Mouse (Mus musculus) forebrain, embryonic 10.5 days (tissue): ENCODE data around the gene Tex14. TPM values are rescaled to one million over a fixed set of nuclear protein-coding genes. Genes with fewer than 3 reads are reported as not detected.
"Not testable (repeated sequence)": the region's sequence is repeated elsewhere in the genome, so short reads cannot be mapped to it uniquely, and the experiment has no call there.

ENCODE experiments used
- DNase-seq: peaks from one replicate; pipeline ENCODE4 v3.0.0-alpha.2; 2017; ENCODE audit warnings: low spot score; ENCODE audit errors: extremely low spot score
- H3K27ac ChIP-seq: fragments of 300-500 bp; sonication (generic); 2 replicates; pipeline ENCODE4 v1.5.1; 2016; ENCODE audit warnings: mild to moderate bottlenecking
- H3K27me3 ChIP-seq: fragments of 300-500 bp; sonication (generic); 2 replicates; pipeline ENCODE4 v1.6.1; 2016; ENCODE audit warnings: mild to moderate bottlenecking; ENCODE audit not compliant: poor library complexity, severe bottlenecking
- H3K36me3 ChIP-seq: fragments of 300-500 bp; sonication (generic); replicated peaks from 2 replicates; pipeline ENCODE4 v1.6.1; 2016; ENCODE audit warnings: mild to moderate bottlenecking, moderate library complexity
- H3K4me1 ChIP-seq: fragments of 300-500 bp; sonication (generic); 2 replicates; pipeline ENCODE4 v1.6.1; 2016
- H3K4me3 ChIP-seq: fragments of 300-500 bp; sonication (generic); 2 replicates; pipeline ENCODE4 v1.5.1; 2016; ENCODE audit warnings: mild to moderate bottlenecking, moderate library complexity
- H3K9me3 ChIP-seq: fragments of 300-500 bp; sonication (generic); 2 replicates; pipeline ENCODE4 v1.6.1; 2016; ENCODE audit warnings: mild to moderate bottlenecking, moderate library complexity
- WGBS: fragments of 180-500 bp; shearing (Covaris S2); methylation state at CpG from one replicate; pipeline ENCODE4 v1.1.7; 2016; 5-methylcytosine and 5-hydroxymethylcytosine counted together
- polyA plus RNA-seq: library from polyadenylated mRNA; unstranded; fragments of >200 nt; fragmentation: Nextera tagmentation; extraction: Ambion mirVana; gene quantifications from 2 replicates; pipeline ENCODE4 v1.2.1, GENCODE M21; 2016

Tex14 gene
- polyA plus RNA-seq, 1 experiment from 2014 or later: not detected

GRCm38 (mm10) chr11:87471699-87471997, 66.8 kb downstream of the Tex14 start:
- DNase-seq: not testable (repeated sequence)
- 0% methylated on average over 2 of the region's 3 CpGs for WGBS

GRCm38 (mm10) chr11:87472058-87472457, 67.2 kb downstream of the Tex14 start:
- not testable (repeated sequence) for DNase-seq, H3K36me3 ChIP-seq, H3K4me3 ChIP-seq, H3K9me3 ChIP-seq, H3K27ac ChIP-seq
- Histone ChIP-seq H3K4me1 (peaks cover 19% of the 10 kb centered on the region), H3K27me3 (peaks cover 24% of the 10 kb centered on the region)
- WGBS: 41% methylated on average over 4 of the region's 4 CpGs

More at GRCm38 (mm10) chr11:87471699-87471997, 66.8 kb downstream of the Tex14 start:
- H3K4me1 ChIP-seq: peaks cover 19% of the 10 kb centered on the region
- not testable (repeated sequence) for H3K36me3 ChIP-seq, H3K27ac ChIP-seq, H3K9me3 ChIP-seq, H3K4me3 ChIP-seq
- H3K27me3 ChIP-seq: peaks cover 24% of the 10 kb centered on the region

- H3K4me3 ChIP-seq, DNase-seq, H3K27ac ChIP-seq, H3K36me3 ChIP-seq, H3K27me3 ChIP-seq, H3K9me3 ChIP-seq, H3K4me1 ChIP-seq: not testable (repeated sequence)
- 65% methylated on average over 2 of the region's 2 CpGs for WGBS
Observed at GRCm38 (mm10) chr11:87479172-87479571, 74.3 kb downstream of the Tex14 start.

GRCm38 (mm10) chr11:87483796-87484326, 79.0 kb downstream of the Tex14 start:
- no peak for DNase-seq
- Histone ChIP-seq H3K9me3 (no peaks in the 10 kb centered on the region), H3K27ac (no peak overlapping the region), H3K36me3 (no peaks in the 10 kb centered on the region), H3K27me3 (no peaks in the 10 kb centered on the region), H3K4me1 (peaks cover 4% of the 10 kb centered on the region; the same call in 1 of the 2 replicates), H3K4me3 (no peak overlapping the region)
- WGBS: 75% methylated on average over 3 of the region's 3 CpGs

GRCm38 (mm10) chr11:87488948-87489347, 84.1 kb downstream of the Tex14 start:
- no peak for DNase-seq
- Histone ChIP-seq H3K4me3 (no peak overlapping the region), H3K27me3 (no peaks in the 10 kb centered on the region), H3K4me1 (peaks cover 4% of the 10 kb centered on the region; the same call in 1 of the 2 replicates), H3K27ac (no peak overlapping the region), H3K36me3 (no peaks in the 10 kb centered on the region), H3K9me3 (no peaks in the 10 kb centered on the region)
- WGBS: 88% methylated on average over 3 of the region's 3 CpGs

- Histone ChIP-seq H3K4me1 (no peaks in the 10 kb centered on the region), H3K27me3 (no peaks in the 10 kb centered on the region), H3K4me3 (no peak overlapping the region), H3K36me3 (no peaks in the 10 kb centered on the region), H3K9me3 (no peaks in the 10 kb centered on the region), H3K27ac (no peak overlapping the region)
- WGBS: 70% methylated on average over 5 of the region's 5 CpGs
- no peak for DNase-seq
Observed at GRCm38 (mm10) chr11:87504690-87505214, 99.9 kb downstream of the Tex14 start.

- DNase-seq: no peak
- Histone ChIP-seq H3K4me3 (no peak overlapping the region), H3K27me3 (no peaks in the 10 kb centered on the region), H3K9me3 (no peaks in the 10 kb centered on the region), H3K4me1 (no peaks in the 10 kb centered on the region), H3K36me3 (no peaks in the 10 kb centered on the region), H3K27ac (no peak overlapping the region)
- 82% methylated on average over 3 of the region's 3 CpGs for WGBS
Observed at GRCm38 (mm10) chr11:87506502-87506901, 101.6 kb downstream of the Tex14 start.

GRCm38 (mm10) chr11:87507043-87507442, 102.2 kb downstream of the Tex14 start:
- no peak for DNase-seq
- Histone ChIP-seq H3K4me1 (no peaks in the 10 kb centered on the region), H3K36me3 (no peaks in the 10 kb centered on the region), H3K27ac (no peak overlapping the region), H3K27me3 (no peaks in the 10 kb centered on the region), H3K9me3 (no peaks in the 10 kb centered on the region), H3K4me3 (no peak overlapping the region)

- 14% methylated on average over 2 of the region's 2 CpGs for WGBS
- Histone ChIP-seq H3K27me3 (no peaks in the 10 kb centered on the region), H3K4me3 (no peak overlapping the region), H3K9me3 (no peaks in the 10 kb centered on the region), H3K4me1 (peaks cover 14% of the 10 kb centered on the region), H3K27ac (no peak overlapping the region), H3K36me3 (no peaks in the 10 kb centered on the region)
- DNase-seq: no peak
Observed at GRCm38 (mm10) chr11:87519260-87519659, 114.4 kb downstream of the Tex14 start.

GRCm38 (mm10) chr11:87523466-87523865, 118.6 kb downstream of the Tex14 start:
- H3K9me3 ChIP-seq: no peaks in the 10 kb centered on the region
- WGBS: 66% methylated on average over 5 of the region's 5 CpGs
- no peaks in the 10 kb centered on the region for H3K27me3 ChIP-seq
- peaks cover 20% of the 10 kb centered on the region for H3K4me1 ChIP-seq
- no peak for DNase-seq
- H3K4me3 ChIP-seq: no peak overlapping the region
- no peaks in the 10 kb centered on the region for H3K36me3 ChIP-seq
- H3K27ac ChIP-seq: no peak overlapping the region

GRCm38 (mm10) chr11:87523967-87524366, 119.1 kb downstream of the Tex14 start:
- Histone ChIP-seq H3K27ac (no peak overlapping the region), H3K9me3 (no peaks in the 10 kb centered on the region), H3K4me3 (no peak overlapping the region), H3K4me1 (peaks cover 20% of the 10 kb centered on the region), H3K27me3 (no peaks in the 10 kb centered on the region), H3K36me3 (no peaks in the 10 kb centered on the region)
- no peak for DNase-seq

- Histone ChIP-seq H3K36me3 (no peaks in the 10 kb centered on the region), H3K9me3 (no peaks in the 10 kb centered on the region), H3K4me3 (no peak overlapping the region), H3K27me3 (no peaks in the 10 kb centered on the region), H3K4me1 (peaks cover 20% of the 10 kb centered on the region), H3K27ac (0 out of 2 replicates have a peak overlapping the region, but pooled peaks have one; percentile 25)
- no peak for DNase-seq
Observed at GRCm38 (mm10) chr11:87524780-87525179, 119.9 kb downstream of the Tex14 start.

GRCm38 (mm10) chr11:87527364-87527763, 122.5 kb downstream of the Tex14 start:
- 83% methylated on average over 3 of the region's 3 CpGs for WGBS
- no peak for DNase-seq
- no peak overlapping the region for H3K4me3 ChIP-seq
- no peak overlapping the region for H3K27ac ChIP-seq
- no peaks in the 10 kb centered on the region for H3K27me3 ChIP-seq
- no peaks in the 10 kb centered on the region for H3K36me3 ChIP-seq
- no peaks in the 10 kb centered on the region for H3K9me3 ChIP-seq
- H3K4me1 ChIP-seq: peaks cover 20% of the 10 kb centered on the region

GRCm38 (mm10) chr11:87527990-87528389, 123.1 kb downstream of the Tex14 start:
- Histone ChIP-seq H3K36me3 (no peaks in the 10 kb centered on the region), H3K9me3 (no peaks in the 10 kb centered on the region), H3K4me1 (peaks cover 19% of the 10 kb centered on the region), H3K4me3 (no peak overlapping the region), H3K27me3 (no peaks in the 10 kb centered on the region), H3K27ac (no peak overlapping the region)
- no peak for DNase-seq
- WGBS: 64% methylated on average over 4 of the region's 4 CpGs
